Mouse (Mus musculus): ENCODE results near the gene Pon2.

Gene Pon2

DNA sequence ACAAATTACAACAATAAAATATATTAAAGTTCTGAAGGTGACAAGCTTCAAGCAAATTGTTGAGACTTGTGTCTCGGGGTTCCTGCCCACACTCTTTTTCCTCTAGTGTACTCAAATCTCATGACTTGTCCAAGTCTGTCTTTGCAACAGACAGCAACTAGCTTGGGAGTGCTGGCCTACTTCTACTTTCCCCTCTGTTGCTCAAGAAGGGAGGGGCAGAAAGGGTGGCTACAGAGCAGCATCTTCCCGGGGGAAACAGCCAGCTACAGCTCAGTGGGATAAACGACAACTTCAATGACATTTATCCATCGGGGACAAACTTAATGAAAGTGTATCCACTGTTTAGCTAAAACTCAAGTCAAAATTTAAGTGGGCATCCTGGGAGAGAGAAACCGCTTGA lies 5.4 kb downstream of the Pon2 start:
- DNase-seq (ENCODE audit: low read depth, low spot score): no peak

DNA sequence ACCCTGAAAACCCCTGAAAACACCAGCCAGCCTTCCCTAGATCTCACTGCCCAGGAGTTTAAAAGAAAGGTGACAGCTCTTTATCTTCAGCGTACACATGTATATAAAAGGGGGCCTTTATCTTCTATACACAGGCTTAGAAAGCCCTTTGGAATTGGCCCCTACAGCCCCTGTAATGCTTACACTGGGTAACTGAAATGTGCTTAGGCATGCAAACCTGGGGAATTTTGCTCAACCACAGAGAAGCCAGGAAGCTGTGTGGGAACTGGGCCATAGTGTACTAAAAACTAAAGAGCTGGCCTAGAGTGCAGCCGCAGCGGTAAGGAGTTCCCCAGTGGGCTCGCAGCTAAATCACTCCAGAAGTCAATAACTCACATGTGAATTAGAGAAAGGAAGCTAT lies 6.8 kb downstream of the Pon2 start:
- DNase-seq (ENCODE audit: low read depth, low spot score): no peak

DNA sequence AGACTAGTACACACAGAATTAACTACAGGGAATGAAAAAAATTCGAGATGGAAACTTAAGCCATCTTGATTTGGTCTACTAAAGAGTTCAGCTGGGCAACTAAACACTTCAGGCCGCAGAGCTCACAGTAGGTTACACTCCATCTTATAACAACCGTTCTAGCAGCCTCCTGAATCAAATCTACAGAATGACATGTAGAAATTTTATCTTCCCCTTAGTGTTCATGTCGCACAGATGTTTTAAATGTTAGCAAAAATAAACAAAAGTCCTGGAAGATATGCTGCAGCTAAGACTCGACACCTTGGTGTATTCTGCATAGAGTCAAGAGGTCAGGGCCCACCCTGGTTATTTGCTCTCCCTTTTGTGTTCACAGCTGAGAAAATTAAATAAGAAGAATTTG lies 10.3 kb downstream of the Pon2 start:
- DNase-seq (ENCODE audit: low read depth, low spot score): no peak

DNA sequence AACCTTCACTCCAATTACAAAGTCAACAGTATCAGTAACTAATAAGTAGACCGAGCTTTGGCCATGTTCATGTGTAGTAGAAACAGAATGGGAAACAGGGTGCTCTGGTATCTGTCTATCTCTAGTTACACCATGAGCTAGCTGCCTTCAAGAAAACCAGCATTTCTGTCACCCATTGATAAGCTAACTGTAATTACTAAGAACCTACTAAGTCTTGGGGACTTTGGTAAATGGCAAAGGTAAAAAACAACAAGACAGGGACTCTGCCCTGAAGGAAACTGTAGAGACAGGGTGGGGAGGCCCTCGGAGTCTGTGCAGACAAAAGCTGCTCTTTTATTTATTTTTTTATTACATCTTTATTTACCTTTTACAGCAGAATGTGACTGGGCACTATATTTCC lies 10.9 kb downstream of the Pon2 start:
- no peak for DNase-seq (ENCODE audit: low read depth, low spot score)

DNA sequence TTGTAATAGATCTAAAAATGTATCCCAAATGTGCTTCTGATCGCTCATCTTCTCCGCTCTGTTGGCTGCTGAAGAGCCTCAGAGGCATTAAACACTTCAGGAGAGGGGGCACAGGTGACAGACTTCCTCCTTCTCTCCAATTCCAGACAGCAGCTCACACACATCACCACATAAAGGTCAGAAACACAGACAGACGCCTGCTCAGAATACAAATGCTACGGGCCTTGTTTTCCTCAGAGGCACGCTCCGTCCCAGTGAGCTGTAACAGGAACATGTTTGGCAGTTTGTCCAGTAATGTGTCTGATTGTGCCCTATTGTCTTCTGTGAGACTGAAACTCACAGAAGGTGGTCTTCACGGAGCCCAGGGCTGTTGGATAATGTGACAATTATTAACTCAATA lies 15.8 kb downstream of the Pon2 start:
- DNase-seq (ENCODE audit: low read depth, low spot score): no peak

DNA sequence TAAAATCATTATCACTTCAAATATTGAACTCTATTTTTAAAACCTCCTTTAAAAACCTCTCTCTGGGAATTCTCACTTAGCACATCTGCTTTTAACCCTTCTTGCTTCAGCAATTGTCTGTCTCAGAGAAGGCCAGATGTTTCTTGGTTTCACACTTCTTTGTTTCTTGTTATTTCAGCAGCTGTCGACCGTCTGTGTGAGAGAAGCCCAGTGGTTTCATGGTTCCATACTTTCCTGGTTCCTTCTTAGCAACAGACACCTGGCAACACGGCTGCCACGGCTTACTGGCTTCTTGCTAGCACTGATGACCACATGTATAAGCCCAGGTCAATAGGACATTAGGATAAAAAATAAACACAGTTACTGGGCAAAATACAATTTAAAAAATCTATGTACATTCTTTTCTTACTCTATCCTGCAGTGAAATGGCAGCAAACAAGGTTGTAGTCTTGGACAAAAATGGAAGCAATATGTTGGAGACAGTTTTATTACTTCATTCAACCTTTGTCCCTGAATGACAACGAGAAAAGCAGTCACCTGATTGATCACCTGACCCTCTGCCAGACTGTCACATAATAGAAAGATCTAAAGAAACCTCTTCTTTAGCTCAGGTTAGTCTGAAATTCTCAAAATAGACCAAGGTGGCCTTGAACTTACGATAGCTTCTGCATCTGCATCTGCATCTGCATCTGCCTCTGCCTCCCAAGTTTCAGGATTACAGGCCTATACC lies 17.5 kb downstream of the Pon2 start:
- peak; percentile 33 for DNase-seq (ENCODE audit: low read depth, low spot score)

DNA sequence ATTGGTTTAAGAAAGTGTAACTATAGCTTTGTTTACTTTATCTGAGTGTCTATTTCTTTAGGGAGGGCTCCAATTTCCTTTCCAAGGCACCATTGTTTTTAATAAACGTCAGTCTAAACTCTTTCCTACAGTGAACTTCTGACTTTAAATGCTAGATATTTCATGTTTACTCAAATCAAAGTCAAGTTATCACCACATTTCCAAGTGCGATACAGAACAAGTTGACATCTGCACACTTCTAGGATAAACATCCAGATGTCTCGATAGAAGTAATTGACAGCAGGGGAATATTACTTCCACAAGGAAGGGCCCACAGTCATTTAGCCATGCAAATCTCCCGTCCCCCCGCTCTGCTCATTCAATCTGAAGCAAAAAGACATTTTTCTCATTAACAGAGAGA lies 20.3 kb downstream of the Pon2 start:
- DNase-seq (ENCODE audit: low read depth, low spot score): no peak

DNA sequence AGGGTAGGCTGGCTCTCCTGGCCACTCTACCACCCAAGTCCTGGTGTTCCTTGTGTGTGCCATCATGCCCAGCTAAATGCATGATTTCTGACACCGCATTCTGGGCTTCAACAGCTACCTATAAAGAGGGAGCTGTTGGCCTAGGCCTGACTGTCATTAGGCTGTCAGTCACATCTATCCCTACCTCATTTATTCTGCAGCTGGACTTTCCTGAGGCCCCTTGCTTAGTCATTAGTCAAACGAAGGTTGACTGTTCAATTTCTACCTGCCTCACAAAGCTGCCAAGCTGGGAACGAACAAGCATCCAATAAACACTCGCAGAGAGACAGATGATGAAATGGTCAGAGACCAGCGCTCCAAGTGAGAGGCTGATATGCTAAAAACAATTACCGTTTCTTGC lies 28.6 kb downstream of the Pon2 start:
- DNase-seq (ENCODE audit: low read depth, low spot score): no peak

DNA sequence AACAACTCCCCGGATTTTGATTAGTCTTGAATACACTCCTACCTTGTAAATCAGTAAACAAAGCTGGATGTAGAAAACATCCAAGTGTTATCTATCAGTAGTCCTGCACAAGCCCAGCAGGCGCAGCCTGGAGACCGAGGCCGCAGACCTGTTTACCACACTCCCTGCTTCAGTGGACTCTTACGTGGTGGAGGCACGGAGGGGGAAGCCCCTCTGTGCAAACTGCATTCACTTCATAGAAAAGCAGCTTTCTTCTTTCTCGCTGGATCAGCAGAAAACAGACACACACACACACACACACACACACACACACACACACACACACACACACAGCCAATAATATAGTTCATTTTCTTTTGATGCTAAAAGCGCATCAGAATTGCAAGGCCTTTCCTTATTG lies 33.5 kb downstream of the Pon2 start:
- no peak for DNase-seq (ENCODE audit: low read depth, low spot score)

DNA sequence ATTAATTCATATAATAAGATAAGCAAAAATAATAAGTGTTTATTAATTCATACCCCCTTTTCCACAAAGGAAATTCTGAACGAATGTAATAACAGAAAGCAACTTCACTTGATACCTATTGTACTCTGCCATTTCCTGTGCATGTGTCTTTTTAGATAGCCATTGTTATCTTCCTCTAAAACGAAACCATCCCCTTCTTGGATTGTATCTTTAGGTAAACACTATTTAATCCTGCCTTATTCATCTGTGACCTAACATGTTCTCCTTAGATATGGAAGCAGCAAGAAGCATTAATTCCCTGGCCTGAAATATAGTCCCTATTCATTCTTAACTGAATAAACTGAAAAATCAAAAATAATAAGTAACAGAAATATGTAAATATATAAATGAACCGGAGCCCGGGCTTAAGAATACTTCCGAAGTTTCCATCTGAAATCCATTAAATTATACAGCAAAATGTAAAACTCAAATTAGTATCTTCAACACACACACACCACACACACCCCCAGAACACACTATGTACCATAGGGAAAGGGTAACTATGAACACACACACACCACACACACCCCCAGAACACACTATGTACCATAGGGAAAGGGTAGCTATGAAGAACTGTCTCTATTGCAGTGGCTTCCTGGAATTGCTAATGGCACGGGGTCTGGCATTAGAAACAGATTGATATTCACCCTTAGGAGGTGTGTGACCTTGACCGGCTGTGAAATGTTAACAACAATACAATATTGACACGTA lies 34.8 kb downstream of the Pon2 start:
- no peak for DNase-seq (ENCODE audit: low read depth, low spot score)

DNA sequence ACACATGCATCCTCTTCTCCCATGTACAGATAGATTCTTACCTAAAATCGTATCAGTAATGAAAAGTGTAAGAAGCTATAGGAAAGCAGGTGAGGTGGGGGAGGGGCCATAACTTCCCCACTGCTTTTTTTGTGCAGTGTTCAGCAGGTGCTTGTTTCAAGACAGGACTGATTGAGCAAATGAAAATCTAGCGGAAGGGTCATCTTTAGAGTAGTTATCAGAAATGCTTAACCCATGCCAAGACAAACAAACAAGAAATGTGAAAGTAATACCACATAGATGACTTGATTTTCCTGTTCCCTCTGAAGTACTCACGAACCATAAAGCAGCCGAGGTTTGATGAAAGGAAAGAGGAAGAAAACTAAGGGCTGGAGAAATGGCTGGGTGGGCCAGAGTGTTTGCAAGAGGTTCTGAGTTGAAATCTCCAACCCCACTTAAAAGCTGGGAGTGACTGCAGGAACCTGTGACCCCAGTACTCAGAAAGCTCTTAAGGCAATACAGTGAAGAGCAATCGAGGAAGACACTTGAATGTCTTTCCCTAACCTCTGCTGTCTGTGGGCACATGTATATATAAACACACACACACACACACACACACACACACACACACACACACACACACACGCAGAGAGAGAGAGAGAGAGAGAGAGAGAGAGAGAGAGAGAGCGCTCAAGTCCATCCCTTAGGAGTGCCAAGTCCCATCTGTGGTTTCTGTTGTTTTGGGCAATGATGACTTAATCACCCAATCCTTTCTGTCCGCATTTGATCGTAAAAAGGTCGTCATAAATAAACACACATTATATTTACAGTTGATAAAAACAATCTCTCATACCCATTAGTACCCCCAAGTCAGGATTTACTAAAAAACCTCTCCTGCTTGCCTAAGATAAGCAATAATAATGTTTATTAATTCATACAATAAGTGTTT lies 35.7 kb downstream of the Pon2 start:
- no peak for DNase-seq (ENCODE audit: low read depth, low spot score)

DNA sequence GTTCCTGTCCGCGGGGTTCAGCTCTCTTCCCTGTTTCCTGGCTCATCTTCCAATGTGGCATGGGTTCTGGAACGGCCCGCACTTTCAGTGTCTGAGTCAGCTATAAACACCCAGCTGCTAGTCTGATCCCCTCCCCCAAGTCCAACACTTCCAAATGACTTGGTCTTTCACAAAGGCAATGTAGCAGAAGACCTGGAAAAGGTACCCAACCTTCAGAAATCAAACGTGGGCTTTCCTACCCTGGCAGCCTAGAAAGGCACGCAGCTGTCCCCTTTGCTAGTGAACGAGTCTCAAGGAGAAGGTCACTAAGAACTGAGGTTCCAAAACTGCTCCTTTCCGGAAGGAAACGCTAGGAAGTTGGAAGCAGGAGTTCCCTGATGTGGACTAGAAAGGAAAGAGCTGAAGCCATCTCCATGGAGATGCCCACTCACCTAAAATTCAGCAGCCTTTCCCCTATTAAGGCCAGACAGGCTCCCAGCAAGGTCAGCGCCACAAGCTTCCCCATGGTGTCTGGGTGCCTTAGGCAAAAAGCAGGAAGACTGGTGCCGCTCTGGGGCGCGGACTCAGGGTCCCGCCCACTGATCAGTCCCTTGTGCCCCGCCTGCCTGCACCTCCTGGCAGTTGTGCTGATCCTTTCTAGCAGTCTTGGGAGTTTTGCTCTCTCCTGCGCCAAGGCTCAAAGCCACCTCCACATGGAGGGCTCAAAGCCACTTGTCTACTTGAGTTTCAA lies 42.4 kb downstream of the Pon2 start, which contains the start of gene Pon3:
TSS of gene Pon3 (minus strand) at position 565 of the 730 bp plus-strand sequence.
- DNase-seq (ENCODE audit: low read depth, low spot score): peak; percentile 31

DNA sequence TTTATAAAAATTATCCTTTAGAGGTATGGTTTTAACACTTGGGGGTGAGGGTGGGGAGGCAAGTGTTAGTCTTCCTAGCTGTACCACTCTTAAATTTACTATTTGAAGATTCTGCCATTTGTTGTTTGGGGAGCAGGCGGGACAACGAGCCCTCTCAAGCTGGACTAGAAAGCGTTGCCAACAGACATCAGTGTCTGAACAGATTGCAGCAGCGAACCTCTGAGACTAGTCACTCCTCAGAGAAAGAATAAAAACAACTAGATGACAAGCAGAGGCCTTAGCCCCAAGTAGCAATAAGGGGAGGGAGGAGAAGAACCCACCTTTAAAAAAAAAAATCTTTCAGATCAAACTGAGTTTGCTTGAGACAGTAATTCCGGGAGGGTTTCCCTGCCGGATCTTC lies 43.0 kb downstream of the Pon2 start:
- no peak for DNase-seq (ENCODE audit: low read depth, low spot score)

DNA sequence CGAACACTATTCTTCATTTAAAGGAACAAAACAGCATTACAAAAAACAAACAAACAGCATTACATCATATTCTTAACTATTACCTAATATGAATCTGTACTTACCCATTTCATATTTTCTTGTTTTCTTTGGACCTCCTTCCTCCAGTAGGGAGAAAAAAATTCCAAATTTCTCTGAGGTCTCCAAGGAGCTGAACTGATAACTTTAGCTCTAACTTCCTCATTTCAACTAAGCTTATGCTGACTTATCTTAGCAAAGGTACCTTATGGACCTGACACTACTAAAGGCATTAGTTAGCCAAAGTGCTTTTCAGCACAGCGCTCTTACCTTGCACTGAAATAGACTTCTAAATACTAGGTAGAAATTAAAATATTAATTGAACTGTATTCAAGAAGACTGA lies 43.4 kb downstream of the Pon2 start:
- DNase-seq (ENCODE audit: low read depth, low spot score): no peak

DNA sequence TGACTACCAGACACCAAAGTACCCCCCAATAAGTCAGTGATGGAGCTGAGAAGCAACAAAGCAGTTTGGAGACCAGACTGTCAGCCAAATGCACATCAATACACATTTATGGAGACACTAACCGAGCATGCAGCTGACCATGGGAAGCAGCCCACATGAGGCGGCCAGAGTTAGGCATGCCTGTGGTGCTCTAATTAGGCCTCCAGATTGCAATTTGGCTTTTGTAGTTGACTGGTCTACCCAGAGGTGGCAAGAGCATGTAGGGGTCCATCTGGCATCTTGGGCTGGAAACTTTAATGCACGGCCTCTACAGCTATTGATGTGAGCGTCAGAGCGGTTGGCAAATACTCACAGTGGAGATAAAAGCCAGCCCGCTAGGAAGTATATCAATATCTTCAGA lies 52.3 kb downstream of the Pon2 start:
- no peak for DNase-seq (ENCODE audit: low read depth, low spot score)

DNA sequence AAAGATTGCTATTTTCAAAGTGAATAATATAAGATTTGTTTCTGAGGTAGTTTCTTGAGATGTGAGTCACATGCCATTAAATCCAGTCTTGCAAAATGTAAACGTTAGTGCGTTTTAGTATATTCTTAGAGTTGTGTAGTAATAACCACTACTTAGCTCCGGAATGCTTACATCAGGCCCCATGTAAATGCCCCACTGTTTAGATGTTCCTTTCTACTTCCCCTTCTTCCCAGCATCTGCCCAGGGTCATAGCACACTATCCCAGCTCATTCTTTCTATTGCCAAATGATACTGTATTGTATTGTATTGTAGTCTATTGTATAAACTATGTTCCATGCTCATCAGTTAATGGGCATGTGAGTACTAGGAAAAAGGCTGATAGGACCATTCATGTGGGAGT lies 59.5 kb downstream of the Pon2 start:
- DNase-seq (ENCODE audit: low read depth, low spot score): no peak

DNA sequence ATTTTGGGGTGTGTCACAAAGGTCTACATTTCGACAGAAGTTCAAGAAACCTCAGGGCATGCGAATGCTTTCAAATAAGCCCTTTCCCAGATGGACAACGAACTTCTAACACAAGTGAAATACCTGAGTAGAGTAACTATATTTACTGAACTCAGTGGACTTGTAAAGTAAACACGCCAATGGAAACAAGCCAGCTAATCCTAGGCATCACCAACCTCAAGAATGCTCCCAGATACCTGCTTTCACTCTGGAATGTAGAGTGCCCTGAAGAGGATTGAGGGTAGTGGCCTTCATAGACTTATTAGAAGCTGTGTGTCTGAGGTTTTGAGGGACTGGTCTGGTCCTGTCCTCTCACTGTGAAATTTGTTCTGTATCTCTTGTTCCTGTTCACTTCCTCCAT lies 60.7 kb downstream of the Pon2 start:
- DNase-seq (ENCODE audit: low read depth, low spot score): no peak

DNA sequence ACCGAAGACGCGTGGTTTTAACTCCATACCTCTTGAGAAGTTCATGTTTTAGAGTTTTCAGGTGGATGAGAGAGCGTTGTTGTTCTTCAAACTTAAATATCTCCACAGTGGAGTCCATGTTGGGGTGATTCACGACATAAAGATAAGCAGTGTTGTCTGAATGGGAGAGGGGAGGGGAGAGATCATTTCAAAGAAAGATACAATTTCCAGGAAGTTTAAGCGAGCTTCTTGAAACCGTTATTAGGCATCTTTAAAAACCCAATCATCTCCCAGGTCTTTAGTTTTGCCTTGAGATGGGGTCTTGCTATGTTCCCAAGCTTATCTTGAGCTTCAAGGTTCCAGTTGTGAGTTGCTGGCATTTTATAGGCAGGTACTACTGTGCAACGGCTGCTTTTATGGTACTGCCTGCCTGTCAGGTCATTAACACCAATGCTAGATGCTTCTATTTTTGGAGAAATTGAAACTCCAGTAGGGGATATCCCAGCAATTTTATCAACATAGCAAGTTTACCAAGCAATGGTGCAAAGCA lies 61.3 kb downstream of the Pon2 start:
- no peak for DNase-seq (ENCODE audit: low read depth, low spot score)

DNA sequence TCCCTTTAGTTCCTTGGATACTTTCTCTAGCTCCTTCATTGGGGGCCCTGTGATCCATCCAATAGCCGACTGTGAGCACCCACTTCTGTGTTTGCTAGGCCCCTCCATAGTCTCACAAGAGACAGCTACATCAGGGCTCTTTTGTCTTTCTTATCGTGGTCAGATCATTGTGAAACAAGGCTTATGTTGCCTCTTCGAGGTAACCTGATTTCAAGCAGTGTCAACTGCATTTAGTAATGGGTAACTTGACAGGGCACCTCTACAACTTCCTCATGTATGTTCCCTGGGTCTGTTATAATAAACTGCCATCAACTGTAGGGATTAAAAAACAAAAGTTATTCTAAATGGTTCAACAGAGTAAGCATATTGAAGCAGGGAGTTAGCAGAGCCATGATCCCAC lies 63.7 kb downstream of the Pon2 start:
- no peak for DNase-seq (ENCODE audit: low read depth, low spot score)

DNA sequence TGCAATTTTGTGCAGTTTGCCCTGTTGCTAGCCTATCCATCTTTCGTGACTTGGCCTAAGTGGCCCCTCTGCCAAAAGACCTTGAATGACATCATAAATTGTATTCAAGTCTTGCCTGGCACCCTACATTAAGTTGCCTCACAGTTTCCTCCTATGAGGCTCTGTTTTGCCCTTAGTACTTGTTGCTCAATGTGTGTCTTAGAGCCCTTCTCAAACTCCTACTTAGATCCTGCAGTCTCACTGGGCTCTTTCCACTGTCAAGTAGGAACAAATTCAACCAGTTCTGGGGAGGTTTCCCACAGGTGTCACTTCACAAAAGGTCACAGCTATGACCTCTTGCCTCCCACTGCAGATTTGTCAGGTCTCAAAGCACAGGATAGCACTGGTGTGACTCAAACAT lies 64.4 kb downstream of the Pon2 start:
- DNase-seq (ENCODE audit: low read depth, low spot score): no peak

DNA sequence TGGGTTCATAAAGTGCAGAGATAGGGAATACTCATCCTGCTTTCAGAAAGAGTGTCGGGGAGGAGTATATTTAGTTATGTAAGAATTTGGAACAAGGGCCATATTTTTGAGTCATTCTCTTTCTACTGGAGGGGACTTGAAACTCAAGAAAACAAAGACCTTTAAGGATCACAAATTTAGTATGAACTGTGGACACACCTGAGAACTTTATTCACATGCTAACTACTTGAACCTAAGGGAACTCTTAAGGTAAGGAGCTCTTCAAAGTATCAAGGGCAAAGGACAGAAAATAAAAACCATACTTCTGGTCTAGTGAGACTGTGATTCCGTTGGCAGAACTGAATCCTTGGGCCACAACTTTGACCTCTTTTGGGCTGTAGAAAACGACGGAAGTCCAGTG lies 66.2 kb downstream of the Pon2 start:
- DNase-seq (ENCODE audit: low read depth, low spot score): no peak

Data from mesoderm, embryonic 11.5 days (tissue).